Mouse (Mus musculus) monocyte, adult 2 months (primary cell): ENCODE measurements at regions not wholly inside any gene's neighbourhood (a gene's known extent, or its start where the extent isn't known, plus 50 kb on each side); places are given as distances from the start of the nearest gene placed in this dataset.

Experiments used
- DNase-seq, 2 experiments: peaks; one replicate each; pipeline ENCODE4 v3.0.0; 2022; ENCODE audit warnings: low spot score in 2 of 2, low read depth in 1 of 2

- DNase-seq, result no peak
Observed at GRCm38 (mm10) chr3:121618561-121618960, 52.0 kb upstream of the 4930432M17Rik start.

DNA sequence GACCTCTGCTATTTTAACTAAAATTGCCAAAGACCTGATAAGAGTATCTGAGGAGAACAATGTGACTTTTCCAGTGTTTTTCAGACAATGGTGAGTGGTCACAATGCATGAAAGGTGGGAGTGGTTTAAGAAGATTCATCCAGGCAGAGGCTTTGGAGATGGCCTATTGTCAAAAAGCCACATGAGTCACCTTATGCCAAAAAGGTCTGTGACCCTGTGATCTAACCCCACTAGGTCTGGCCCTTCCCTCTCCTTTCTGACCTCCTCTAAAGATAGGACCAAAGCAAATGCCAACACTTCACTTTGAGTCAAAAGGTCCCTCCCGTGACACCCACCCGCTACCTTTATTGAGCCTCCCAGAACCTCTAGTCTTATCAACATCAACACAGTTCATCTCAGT, 52.4 kb upstream of the 4930432M17Rik start:
- no peak for DNase-seq

- no peak for DNase-seq
Observed at GRCm38 (mm10) chr3:121617351-121617750, 53.2 kb upstream of the 4930432M17Rik start.

DNA sequence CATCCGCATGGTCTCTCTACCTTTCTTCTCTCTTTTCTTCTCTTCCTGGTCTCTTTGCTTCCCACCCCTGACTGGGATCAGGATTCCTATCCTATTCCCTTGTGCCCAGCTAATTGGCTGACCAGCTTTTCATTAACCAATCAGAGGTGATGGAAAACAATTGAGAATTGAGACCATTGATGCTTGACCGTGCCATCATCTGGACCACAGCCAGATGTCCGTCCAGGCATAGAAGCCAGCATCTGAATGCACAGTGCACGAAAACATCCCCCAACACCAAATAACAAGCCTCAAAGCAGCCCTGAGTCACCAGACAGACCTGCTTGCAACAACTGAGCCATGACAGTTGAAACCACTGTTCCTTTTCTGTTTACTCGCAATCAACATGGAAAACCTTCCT, 54.5 kb upstream of the 4930432M17Rik start:
- DNase-seq, result no peak

GRCm38 (mm10) chr3:121614741-121615140, 55.8 kb upstream of the 4930432M17Rik start:
- DNase-seq, result no peak

- DNase-seq, result no peak
Observed at GRCm38 (mm10) chr3:121613224-121613623, 57.3 kb upstream of the 4930432M17Rik start.

DNA sequence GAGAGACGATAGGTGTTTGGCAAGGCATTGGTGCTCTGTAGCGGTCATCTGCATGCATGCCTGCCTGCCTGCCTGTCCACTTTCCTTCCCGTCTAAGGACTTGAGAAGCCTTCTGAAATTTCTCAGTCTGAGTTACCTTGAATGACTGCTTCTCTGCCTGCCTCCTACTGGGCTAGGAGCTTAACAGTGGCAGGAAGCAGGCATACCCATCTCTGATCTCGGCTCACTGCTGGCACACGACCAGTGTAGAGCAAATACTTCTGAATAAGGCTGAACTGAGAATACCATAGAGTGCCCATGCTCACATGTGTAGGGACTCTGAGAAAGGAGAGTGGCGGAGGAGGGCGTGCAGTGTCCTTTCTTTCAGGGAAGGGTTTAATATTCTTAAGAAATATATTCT, 60.7 kb upstream of the 4930432M17Rik start:
- no peak for DNase-seq

DNA sequence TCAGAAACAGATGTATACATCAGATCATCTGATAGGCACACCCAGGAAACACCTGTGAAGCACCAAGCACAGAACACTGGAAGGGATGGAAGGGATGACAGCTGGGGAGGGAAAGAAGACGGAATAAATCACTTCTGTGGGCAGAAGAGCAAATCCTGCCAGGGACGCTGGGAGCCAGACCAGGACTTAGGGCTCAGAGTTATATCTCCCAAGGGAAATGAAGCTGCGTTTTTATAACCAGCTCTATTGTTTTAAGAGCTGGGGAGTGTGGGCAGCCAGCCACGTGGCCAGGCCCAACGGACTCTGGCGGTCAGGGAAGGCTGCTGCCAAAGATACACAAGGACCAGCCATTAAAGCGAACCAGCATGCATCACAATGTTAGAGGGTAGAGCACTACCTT, 61.5 kb upstream of the 4930432M17Rik start:
- DNase-seq, result no peak

DNA sequence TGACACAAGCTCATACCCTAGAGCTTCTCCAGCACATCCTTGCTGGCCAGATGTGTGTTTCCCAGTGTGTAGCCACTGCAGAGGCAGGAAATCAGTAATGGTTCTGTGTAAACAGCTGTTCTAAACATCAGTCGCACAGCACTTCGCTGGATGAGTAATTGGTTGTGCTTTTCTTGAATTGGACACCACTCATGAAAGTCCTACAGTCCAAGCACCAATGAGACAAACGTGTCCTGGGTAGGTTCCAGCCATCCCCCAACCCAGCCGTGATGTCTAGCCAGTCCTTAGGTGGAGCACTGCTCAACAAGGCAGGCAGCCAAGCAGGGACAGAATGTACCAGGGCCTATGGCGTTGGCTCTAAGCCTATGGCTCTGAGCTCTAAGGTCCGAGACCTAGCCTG, 65.8 kb upstream of the 4930432M17Rik start:
- no peak for DNase-seq

GRCm38 (mm10) chr3:121604081-121604480, 66.5 kb upstream of the 4930432M17Rik start:
- DNase-seq, result no peak

DNA sequence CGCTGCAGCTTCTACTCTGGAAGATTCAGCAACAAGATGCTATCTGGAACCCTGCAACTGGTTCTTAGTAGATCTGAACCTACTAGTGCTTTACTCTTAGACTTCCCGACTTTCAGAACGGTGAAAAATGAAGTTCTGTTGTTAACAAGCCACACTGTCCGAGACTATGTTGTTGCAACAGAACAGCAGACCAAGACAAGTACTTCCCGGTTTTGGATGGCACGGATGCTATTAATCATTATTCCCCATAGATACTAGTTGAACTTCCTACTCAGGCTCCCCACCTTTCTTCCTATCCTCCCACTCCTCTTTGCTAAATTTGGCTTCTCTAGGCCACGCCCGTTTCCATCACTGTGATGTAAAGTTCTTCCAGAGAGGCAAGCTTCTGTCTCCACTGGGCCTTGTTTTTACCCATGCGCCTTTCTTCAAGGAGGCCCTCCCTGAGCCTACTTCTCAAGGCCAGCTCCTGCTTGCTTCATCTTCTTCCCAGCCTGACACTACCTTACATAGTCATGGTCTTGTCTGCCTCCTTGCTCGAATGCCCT, 67.7 kb upstream of the 4930432M17Rik start:
- DNase-seq, result no peak

DNA sequence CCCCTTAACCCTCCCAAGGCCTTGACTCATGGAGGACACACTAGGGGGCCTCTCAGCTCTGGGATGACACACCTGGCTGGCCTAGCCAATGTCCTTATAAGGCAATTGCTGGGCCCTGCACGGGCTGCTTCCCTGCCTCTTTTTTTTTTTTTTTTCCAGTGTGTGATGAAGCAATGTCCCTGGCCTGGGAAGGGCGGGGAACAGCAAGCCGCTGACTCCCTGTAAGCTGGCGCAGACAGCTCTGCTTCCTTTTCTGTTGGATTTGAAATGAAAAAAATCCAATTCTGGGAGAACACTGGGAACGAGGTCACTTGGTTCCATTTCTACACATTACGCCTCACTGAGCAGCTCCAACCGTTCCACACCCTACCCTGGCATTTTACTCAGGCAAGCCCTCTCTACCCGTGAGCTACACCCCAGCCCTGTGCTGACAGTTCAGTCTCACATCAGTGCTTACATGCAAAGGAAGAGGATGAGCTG, 68.4 kb upstream of the 4930432M17Rik start:
- DNase-seq, result no peak

DNA sequence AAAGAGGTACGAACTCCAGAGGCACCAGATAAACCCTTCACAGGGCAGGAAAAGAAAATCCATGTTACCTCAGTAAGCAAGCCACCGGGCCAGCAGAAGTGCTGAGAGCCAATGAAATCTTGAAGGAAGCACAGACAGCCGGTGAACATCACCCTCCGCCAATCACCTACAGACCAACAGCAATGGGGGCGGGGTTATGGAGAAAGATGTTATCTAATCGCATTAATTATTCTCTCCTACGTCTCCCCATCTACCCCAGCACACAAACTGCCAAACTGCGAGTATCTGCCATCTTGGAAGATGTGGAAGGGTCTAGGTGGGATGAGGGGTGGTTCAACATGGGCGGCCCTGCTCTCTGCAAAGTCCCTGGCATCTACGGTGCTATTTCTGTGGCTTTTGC, 68.6 kb upstream of the Slc44a3 start:
- no peak for DNase-seq

- DNase-seq, result no peak
Observed at GRCm38 (mm10) chr3:121600388-121600787, 68.2 kb upstream of the Slc44a3 start.

GRCm38 (mm10) chr3:121597988-121598387, 65.8 kb upstream of the Slc44a3 start:
- no peak for DNase-seq

GRCm38 (mm10) chr3:121597203-121597602, 65.0 kb upstream of the Slc44a3 start:
- peak; percentile 60 to 62 for DNase-seq

GRCm38 (mm10) chr3:121594580-121594979, 62.4 kb upstream of the Slc44a3 start:
- DNase-seq, result no peak

DNA sequence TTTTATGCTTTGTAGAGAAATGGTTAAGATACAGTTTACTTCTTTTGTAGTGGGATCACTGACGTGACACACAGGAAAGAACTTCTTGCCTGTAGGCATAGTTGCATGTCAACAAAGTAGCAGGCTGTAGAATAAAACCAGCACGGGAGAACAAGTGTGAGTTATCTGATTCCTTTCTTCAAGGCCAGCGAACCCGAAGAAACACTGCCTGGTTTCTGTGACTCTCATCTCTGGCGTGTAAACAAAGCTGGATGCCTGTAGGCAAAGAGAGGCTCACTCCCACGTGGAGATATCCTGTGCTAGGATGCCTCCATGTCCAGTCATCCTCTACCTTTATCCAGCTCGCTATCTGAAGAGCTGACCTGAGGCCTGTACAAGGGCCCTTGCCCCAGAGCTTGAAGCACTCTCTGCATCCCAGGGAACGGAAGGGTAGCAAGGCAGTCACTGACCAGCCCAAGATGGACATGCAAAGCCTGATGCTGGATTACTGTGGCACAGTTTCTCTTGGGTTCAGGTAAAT, 61.5 kb upstream of the Slc44a3 start:
- no peak for DNase-seq

DNA sequence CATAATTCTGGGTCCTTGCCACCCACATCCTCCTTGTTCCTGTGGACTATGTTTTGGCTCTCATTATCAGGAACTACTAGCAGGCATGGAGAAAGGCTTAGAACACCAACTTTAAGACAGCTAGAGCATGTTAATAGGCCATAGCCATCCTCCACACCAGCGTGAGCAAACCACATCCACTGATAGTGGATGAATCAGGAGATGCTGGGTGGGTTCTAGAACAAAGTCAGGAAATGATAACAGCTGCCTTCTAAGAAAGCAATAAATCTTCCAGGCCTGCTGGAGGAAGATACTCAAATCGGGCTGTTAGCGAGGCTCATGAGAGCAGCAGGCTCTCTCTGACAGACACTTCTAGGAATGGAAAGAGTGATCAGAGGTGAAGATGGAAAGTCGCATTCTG, 60.9 kb upstream of the Slc44a3 start:
- DNase-seq, result no peak

DNA sequence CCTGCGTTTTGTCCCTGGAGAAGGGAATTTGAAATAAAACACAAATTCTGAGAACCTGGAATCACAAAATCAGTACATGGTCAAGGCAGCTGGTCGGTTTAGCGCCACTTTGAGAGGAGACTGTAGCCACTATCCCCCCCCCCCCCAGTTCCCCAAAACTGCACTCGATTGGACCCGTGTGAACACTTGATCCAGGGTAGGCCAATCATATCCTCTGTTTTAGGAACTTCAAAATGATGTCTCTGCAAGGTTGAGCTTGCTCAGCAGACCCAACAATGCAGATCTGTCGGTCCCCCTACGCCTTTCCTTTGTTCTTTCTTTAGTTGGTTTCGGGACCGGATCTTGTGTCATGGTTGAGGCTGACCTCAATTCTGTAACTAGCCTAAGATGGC, 57.3 kb upstream of the Slc44a3 start:
- no peak for DNase-seq

DNA sequence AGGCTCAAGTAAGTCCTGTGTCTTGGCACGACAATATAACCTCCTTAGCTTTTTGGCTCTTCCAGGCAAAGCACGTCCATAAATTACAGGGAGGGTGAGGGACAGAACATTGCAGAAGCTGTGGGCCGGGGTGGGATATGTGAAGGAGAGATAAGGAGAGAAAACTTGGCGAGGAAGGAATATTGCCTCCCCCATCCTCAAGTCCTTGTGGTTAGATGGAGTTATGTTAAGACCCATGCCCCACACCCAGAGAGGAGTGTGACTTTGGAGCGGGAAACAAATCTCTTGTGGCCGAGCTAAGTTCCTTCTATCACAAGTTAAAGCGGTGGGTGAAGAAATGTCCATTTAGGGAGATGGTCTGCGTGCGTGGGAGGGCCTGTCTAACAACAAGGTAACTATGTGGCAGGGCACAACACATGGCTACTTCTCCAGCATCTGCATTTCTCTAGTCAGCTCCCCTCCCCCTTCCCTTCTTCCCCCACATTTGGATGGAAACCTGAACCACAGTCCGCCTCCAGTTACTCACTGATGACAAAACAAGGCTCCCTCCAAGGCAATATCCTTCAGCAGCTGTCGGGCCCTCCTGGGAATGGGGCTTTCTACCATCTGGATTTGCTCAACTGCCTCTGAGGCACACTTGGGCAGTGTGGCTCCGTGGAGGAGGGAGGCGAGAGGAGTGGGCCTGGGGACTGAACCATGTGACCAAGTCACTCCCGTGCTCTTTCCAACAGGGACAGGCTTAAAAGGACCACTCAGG, 56.7 kb upstream of the Slc44a3 start:
- no peak for DNase-seq

GRCm38 (mm10) chr3:121585306-121585705, 53.1 kb upstream of the Slc44a3 start:
- DNase-seq, result no peak

- no peak for DNase-seq
Observed at GRCm38 (mm10) chr3:121584736-121585151, 52.5 kb upstream of the Slc44a3 start.
